10 mouse cellular contexts compared by ENCODE assay signal in the genomic region with DNA sequence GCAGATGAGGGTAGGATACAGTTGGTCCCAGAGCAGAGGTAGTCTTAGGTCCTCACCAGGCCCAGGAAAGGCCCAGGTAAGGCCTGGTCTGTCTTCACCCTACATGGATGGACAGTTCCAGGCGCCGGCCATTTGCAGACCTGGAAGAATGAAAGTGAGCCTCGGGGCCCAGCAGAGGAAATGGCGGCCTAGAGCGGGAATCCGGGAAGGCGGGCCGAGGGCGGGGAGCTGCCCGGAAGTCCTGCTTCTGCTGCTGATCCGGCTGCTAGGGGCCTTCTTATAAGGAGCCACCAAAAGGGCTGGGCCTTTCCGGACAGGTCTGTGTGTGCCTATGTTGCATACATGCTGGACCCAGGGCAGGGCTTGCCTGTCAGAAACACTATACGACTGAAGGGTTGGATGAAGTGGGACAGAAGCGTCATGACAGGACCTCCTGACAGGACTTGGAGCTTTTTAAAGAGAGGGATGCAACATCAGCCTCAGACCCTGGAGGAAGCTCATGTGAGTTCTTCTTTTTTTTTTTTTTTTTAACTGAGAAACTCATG. TPM values are rescaled to one million over a fixed set of nuclear protein-coding genes. Genes with fewer than 3 reads are reported as not detected.
A peak's percentile ranks its signal among the peaks of the same experiment; 100 is the strongest.
DNase-seq lines count a peak whose midpoint lies in the region; ATAC-seq and TF ChIP-seq lines count a peak whose summit lies in the region.
"Had no signal": no experiment of that assay in that cellular context is flagged by ENCODE, and none has a peak within 500 bp of the region (broad histone marks: within the 10 kb centered on the region; RNA-seq: fewer than 3 reads in every experiment).

No protein-coding gene starts in this region.

- H3K4me2 ChIP-seq in lung, embryonic 14.5 days: no peak overlapping the region
- 0 out of 2 replicates have a peak overlapping the region, but pooled peaks have one; percentile 30 for H3K4me2 ChIP-seq in hindbrain, postnatal 0 days (ENCODE audit: low read depth, low read length)
- H3K4me2 ChIP-seq in stomach, embryonic 16.5 days (ENCODE audit: low read depth, low read length): no peak overlapping the region
- H3K4me2 ChIP-seq: neural tube, embryonic 12.5 days had no signal

- 79% methylated on average over 14 of the region's 14 CpGs for WGBS in lung, embryonic 14.5 days
- 43% methylated on average over 14 of the region's 14 CpGs for WGBS in lung, adult 2 months
- 79% methylated on average over 14 of the region's 14 CpGs for WGBS in hindbrain, postnatal 0 days
- WGBS in stomach, embryonic 16.5 days: 88% methylated on average over 14 of the region's 14 CpGs

- H3K27ac ChIP-seq in gastrocnemius, adult 2 months: peak overlapping the region; percentile 96
- H3K27ac ChIP-seq in lung, embryonic 14.5 days (ENCODE audit: low read depth): 0 out of 2 replicates have a peak overlapping the region, but pooled peaks have one; percentile 30
- H3K27ac ChIP-seq in hindbrain, postnatal 0 days: peak overlapping the region; percentile 45; the same call in 1 of the 2 replicates
- peak overlapping the region; percentile 88; the same call in 1 of the 2 replicates for H3K27ac ChIP-seq in stomach, embryonic 16.5 days (ENCODE audit: low read length)
- H3K27ac ChIP-seq: macrophage; neural tube, embryonic 12.5 days had no signal

- H3K27me3 ChIP-seq in lung, embryonic 14.5 days (ENCODE audit: insufficient read depth, low read length): no peaks in the 10 kb centered on the region
- H3K27me3 ChIP-seq in hindbrain, postnatal 0 days (ENCODE audit: insufficient read depth, low read length): no peaks in the 10 kb centered on the region
- H3K27me3 ChIP-seq in stomach, embryonic 16.5 days (ENCODE audit: control insufficient read depth, insufficient read depth, low read length): no peaks in the 10 kb centered on the region
- H3K27me3 ChIP-seq: neural tube, embryonic 12.5 days had no signal

- no peak for TF ChIP-seq CTCF in gastrocnemius, adult 2 months (IDR thresholded peaks at IDR 0.05)
- no peak for TF ChIP-seq CTCF in lung, embryonic 14.5 days (IDR thresholded peaks at IDR 0.05; ENCODE audit: low read depth)
- TF ChIP-seq CTCF in lung, adult 2 months (IDR thresholded peaks at IDR 0.05; ENCODE audit: insufficient read depth, low read length): no peak
- TF ChIP-seq CTCF in hindbrain, postnatal 0 days (IDR thresholded peaks at IDR 0.05; ENCODE audit: low read depth): no peak

- no peak for ATAC-seq in lung, embryonic 14.5 days (ENCODE audit: insufficient read depth)
- ATAC-seq in hindbrain, postnatal 0 days: no peak
- no peak for ATAC-seq in stomach, embryonic 16.5 days (ENCODE audit: insufficient read depth, low FRiP score)

- H3K36me3 ChIP-seq in lung, embryonic 14.5 days (ENCODE audit: insufficient read depth): peaks cover 63% of the 10 kb centered on the region
- H3K36me3 ChIP-seq in hindbrain, postnatal 0 days (ENCODE audit: insufficient read depth, low read length): peaks cover 15% of the 10 kb centered on the region; the same call in 1 of the 2 replicates
- 0 out of 2 replicates have a peak, but pooled peaks cover 6% of the 10 kb centered on the region for H3K36me3 ChIP-seq in stomach, embryonic 16.5 days (ENCODE audit: control insufficient read depth, insufficient read depth, low read length)

- DNase-seq in gastrocnemius, adult 2 months: peak; percentile 67
- DNase-seq in gastrocnemius, adult 8-10 months (ENCODE audit: low spot score in 2 of 2): no peak
- DNase-seq in lung, embryonic 14.5 days: no peak
- DNase-seq in lung, adult 2 months: no peak
- DNase-seq in hindbrain, postnatal 0 days (ENCODE audit: low spot score): no peak
- DNase-seq in embryo, embryonic 11 days: no peak
- no peak for DNase-seq in spleen, adult 18-20 months

- H3K4me3 ChIP-seq in gastrocnemius, adult 2 months: peak overlapping the region; percentile 64
- H3K4me3 ChIP-seq in lung, embryonic 14.5 days (ENCODE audit: low read depth, low read length): no peak overlapping the region
- no peak overlapping the region for H3K4me3 ChIP-seq in lung, adult 2 months (replicated peaks; ENCODE audit: extremely low read depth, low read depth, low read length)
- H3K4me3 ChIP-seq in hindbrain, postnatal 0 days (ENCODE audit: low read length): no peak overlapping the region
- H3K4me3 ChIP-seq in stomach, embryonic 16.5 days (replicated peaks; ENCODE audit: low read length): no peak overlapping the region
- H3K4me3 ChIP-seq: neural tube, embryonic 12.5 days had no signal

- no peak overlapping the region for H3K9ac ChIP-seq in lung, embryonic 14.5 days
- no peak overlapping the region; the same call in 1 of the 2 replicates for H3K9ac ChIP-seq in hindbrain, postnatal 0 days (replicated peaks; ENCODE audit: low read length)
- H3K9ac ChIP-seq in stomach, embryonic 16.5 days (ENCODE audit: low read length): no peak overlapping the region
- H3K9ac ChIP-seq: neural tube, embryonic 12.5 days had no signal

- intact Hi-C loops in gastrocnemius, adult 2 months (cut with DNase I): no loop called here

- TF ChIP-seq POLR2A in lung, adult 2 months (IDR thresholded peaks at IDR 0.05; ENCODE audit: borderline replicate concordance, extremely low read depth, low read depth, low read length): no peak

- no peaks in the 10 kb centered on the region for H3K9me3 ChIP-seq in lung, embryonic 14.5 days (ENCODE audit: low read depth, low read length)
- no peaks in the 10 kb centered on the region for H3K9me3 ChIP-seq in hindbrain, postnatal 0 days (ENCODE audit: low read length)
- H3K9me3 ChIP-seq in stomach, embryonic 16.5 days (replicated peaks; ENCODE audit: control insufficient read depth, low read length): no peaks in the 10 kb centered on the region
- H3K9me3 ChIP-seq: neural tube, embryonic 12.5 days had no signal

- H3K4me1 ChIP-seq in lung, embryonic 14.5 days (ENCODE audit: insufficient read depth): peaks cover 19% of the 10 kb centered on the region
- H3K4me1 ChIP-seq in lung, adult 2 months (ENCODE audit: control insufficient read depth, insufficient read depth, low read length): peaks cover 65% of the 10 kb centered on the region
- H3K4me1 ChIP-seq in hindbrain, postnatal 0 days (ENCODE audit: insufficient read depth, low read length): peaks cover 26% of the 10 kb centered on the region
- H3K4me1 ChIP-seq in stomach, embryonic 16.5 days (ENCODE audit: control insufficient read depth, insufficient read depth, low read length): peaks cover 56% of the 10 kb centered on the region

RNA-seq across cellular contexts. Expression of gene Ppara, which starts 50.5 kb away (rescaled TPM):
- total RNA-seq in gastrocnemius, adult 2 months (2021): 10 to 100 TPM; 15.4 to 47.2 TPM
- 10 to 100 TPM; 10.5 to 19.6 (median 14.7) TPM for total RNA-seq in gastrocnemius, adult 8-10 months (2022)
- 2.7 and 3.3 TPM in 2 replicates for polyA plus RNA-seq in lung, embryonic 14.5 days (2014; fragmentation: Nextera tagmentation; extraction: Ambion mirVana)
- 2.2 and 2.3 TPM in 2 replicates for polyA plus RNA-seq in lung, adult 2 months (2012; rRNA removed)
- total RNA-seq in hindbrain, postnatal 0 days (2014; rRNA removed): 1.2 and 6.6 TPM in 2 replicates
- polyA plus RNA-seq in hindbrain, postnatal 0 days (2015; fragmentation: Nextera tagmentation; extraction: Ambion mirVana): 1.9 and 2.7 TPM in 2 replicates
- polyA plus RNA-seq in stomach, embryonic 16.5 days (2015; fragmentation: Nextera tagmentation; extraction: Ambion mirVana): 8.7 and 12.2 TPM in 2 replicates
- polyA plus RNA-seq: macrophage had no signal

Comparison
In these comparisons a context has a peak if more than half of its experiments do, and no peak if none do; other contexts are left out.
1. H3K27ac ChIP-seq: peak in every context shown above with its lines; median percentile 96 in gastrocnemius, adult 2 months; 88 in stomach, embryonic 16.5 days; 45 in hindbrain, postnatal 0 days; 30 in lung, embryonic 14.5 days.